Mouse (Mus musculus) embryo, embryonic 10 days (tissue): ENCODE data around the gene Vangl2.

Source experiments
- DNase-seq: peaks from one replicate; pipeline ENCODE4 v3.0.0-alpha.2; 2015; ENCODE audit warnings: low spot score

The Vangl2 gene

GRCm38 (mm10) chr1:172028394-172029275, at the start of gene Vangl2:
Gene Vangl2, minus strand, starts transcription at chr1:172028444.
- no peak for DNase-seq

GRCm38 (mm10) chr1:172077981-172078380, 49.7 kb upstream of the Vangl2 start:
- no peak for DNase-seq

GRCm38 (mm10) chr1:172072604-172073003, 44.4 kb upstream of the Vangl2 start:
- no peak for DNase-seq

- no peak for DNase-seq
Measured at GRCm38 (mm10) chr1:172071556-172071955, 43.3 kb upstream of the Vangl2 start.

GRCm38 (mm10) chr1:172070227-172070626, 42.0 kb upstream of the Vangl2 start:
- no peak for DNase-seq

GRCm38 (mm10) chr1:172064613-172065141, 36.4 kb upstream of the Vangl2 start:
- DNase-seq, result no peak

- no peak for DNase-seq
Measured at GRCm38 (mm10) chr1:172063291-172064023, 35.2 kb upstream of the Vangl2 start.

GRCm38 (mm10) chr1:172062101-172062500, 33.9 kb upstream of the Vangl2 start:
- DNase-seq, result no peak

- peak; percentile 32 for DNase-seq
Measured at GRCm38 (mm10) chr1:172061217-172061616, 33.0 kb upstream of the Vangl2 start.

GRCm38 (mm10) chr1:172060659-172061058, 32.4 kb upstream of the Vangl2 start:
- peak; percentile 24 for DNase-seq

GRCm38 (mm10) chr1:172058874-172059273, 30.6 kb upstream of the Vangl2 start:
- DNase-seq, result no peak

- DNase-seq, result no peak
Measured at GRCm38 (mm10) chr1:172058321-172058720, 30.1 kb upstream of the Vangl2 start.

GRCm38 (mm10) chr1:172057491-172057921, 29.3 kb upstream of the Vangl2 start, which contains the start of gene Nhlh1:
Gene Nhlh1, minus strand, starts transcription at chr1:172057573.
- no peak for DNase-seq

- DNase-seq, result no peak
Measured at GRCm38 (mm10) chr1:172056251-172056650, 28.0 kb upstream of the Vangl2 start.

GRCm38 (mm10) chr1:172053541-172054440, 25.5 kb upstream of the Vangl2 start:
- no peak for DNase-seq

- no peak for DNase-seq
Measured at GRCm38 (mm10) chr1:172052766-172053279, 24.6 kb upstream of the Vangl2 start.

GRCm38 (mm10) chr1:172049131-172049782, 21.0 kb upstream of the Vangl2 start:
- peak; percentile 62 for DNase-seq

GRCm38 (mm10) chr1:172048241-172048734, 20.0 kb upstream of the Vangl2 start:
- no peak for DNase-seq

GRCm38 (mm10) chr1:172046938-172047337, 18.7 kb upstream of the Vangl2 start:
- peak; percentile 90 for DNase-seq

GRCm38 (mm10) chr1:172046410-172046809, 18.2 kb upstream of the Vangl2 start:
- DNase-seq, result no peak

- no peak for DNase-seq
Measured at GRCm38 (mm10) chr1:172029914-172030313, 1.7 kb upstream of the Vangl2 start.
